Mouse (Mus musculus) lung, embryonic 14.5 days (tissue): ENCODE data around the gene Fxyd4. TPM values are rescaled to one million over a fixed set of nuclear protein-coding genes. Genes with fewer than 3 reads are reported as not detected.

Source experiments
- ATAC-seq: fragments of 200-750 bp; cut with Nextera tagmentation; 2 replicates; pipeline ENCODE4 v1.8.0; 2017; ENCODE audit warnings: mild to moderate bottlenecking, moderate TSS enrichment, moderate library complexity; ENCODE audit not compliant: insufficient read depth
- DNase-seq: peaks from one replicate; pipeline ENCODE4 v3.0.0-alpha.2; 2015
- H3K27ac ChIP-seq: fragments of 300-500 bp; sonication (generic); 2 replicates; pipeline ENCODE4 v1.5.1; 2014; ENCODE audit warnings: low read depth, mild to moderate bottlenecking, moderate library complexity
- H3K27me3 ChIP-seq: fragments of 300-500 bp; sonication (generic); 2 replicates; pipeline ENCODE4 v1.6.1; 2014; ENCODE audit warnings: low read length, control low read depth; ENCODE audit not compliant: insufficient read depth
- H3K36me3 ChIP-seq: fragments of 300-500 bp; sonication (generic); 2 replicates; pipeline ENCODE4 v1.6.1; 2014; ENCODE audit warnings: control low read depth; ENCODE audit not compliant: insufficient read depth
- H3K4me1 ChIP-seq: fragments of 300-500 bp; sonication (generic); 2 replicates; pipeline ENCODE4 v1.6.1; 2014; ENCODE audit warnings: antibody characterized with exemption, control low read depth; ENCODE audit not compliant: insufficient read depth
- H3K4me2 ChIP-seq: fragments of 300-500 bp; sonication (generic); 2 replicates; pipeline ENCODE4 v1.6.1; 2014; ENCODE audit warnings: mild to moderate bottlenecking
- H3K4me3 ChIP-seq: fragments of 300-500 bp; sonication (generic); 2 replicates; pipeline ENCODE4 v1.5.1; 2014; ENCODE audit warnings: low read depth, low read length
- H3K9ac ChIP-seq: fragments of 300-500 bp; sonication (generic); 2 replicates; pipeline ENCODE4 v1.6.1; 2014
- H3K9me3 ChIP-seq: fragments of 300-500 bp; sonication (generic); 2 replicates; pipeline ENCODE4 v1.6.1; 2016; ENCODE audit warnings: low read depth, low read length, control low read depth
- CTCF ChIP-seq: IDR thresholded peaks from 2 replicates; pipeline ENCODE4 v1.5.1; 2016; ENCODE audit warnings: antibody characterized with exemption, low read depth
- WGBS: fragments of 180-500 bp; shearing (Covaris S2); extraction: QIAGEN DNeasy Blood & Tissue Kit; methylation state at CpG from one replicate; pipeline ENCODE4 v1.1.7; 2014; 5-methylcytosine and 5-hydroxymethylcytosine counted together
- polyA plus RNA-seq: library from polyadenylated mRNA; unstranded; fragments of >200 nt; fragmentation: Nextera tagmentation; extraction: Ambion mirVana; gene quantifications from 2 replicates; pipeline ENCODE4 v1.2.1, GENCODE M21; 2014

Gene Fxyd4
- polyA plus RNA-seq, 1 experiment from 2014 or later, result 3.9 TPM

GRCm38 (mm10) chr6:117902556-117902955, 34.9 kb downstream of the Fxyd4 start:
- Histone ChIP-seq H3K4me3 (no peak overlapping the region), H3K9me3 (no peaks in the 10 kb centered on the region), H3K27ac (no peak overlapping the region), H3K36me3 (no peaks in the 10 kb centered on the region), H3K27me3 (no peaks in the 10 kb centered on the region), H3K4me2 (no peak overlapping the region), H3K4me1 (no peaks in the 10 kb centered on the region), H3K9ac (no peak overlapping the region)
- ATAC-seq, result no peak
- DNase-seq, result no peak
- WGBS, result 76% methylated on average over 4 of the region's 4 CpGs
- TF ChIP-seq CTCF, result no peak

- no peak for DNase-seq
- Histone ChIP-seq H3K9ac (no peak overlapping the region), H3K27ac (no peak overlapping the region), H3K4me3 (no peak overlapping the region), H3K36me3 (no peaks in the 10 kb centered on the region), H3K4me1 (no peaks in the 10 kb centered on the region), H3K27me3 (no peaks in the 10 kb centered on the region), H3K4me2 (no peak overlapping the region), H3K9me3 (no peaks in the 10 kb centered on the region)
- 61% methylated on average over 9 of the region's 9 CpGs for WGBS
- no peak for ATAC-seq
- TF ChIP-seq CTCF, result no peak
Measured at GRCm38 (mm10) chr6:117901510-117902402, 35.7 kb downstream of the Fxyd4 start.

GRCm38 (mm10) chr6:117900126-117901080, 37.1 kb downstream of the Fxyd4 start, which contains the start of gene Hnrnpf:
Hnrnpf (plus strand) TSS chr6:117900324.
- no peak for TF ChIP-seq CTCF
- H3K27me3 ChIP-seq, result no peaks in the 10 kb centered on the region
- no peak within 1 kb of the TSS for H3K27ac ChIP-seq
- 73% methylated on average over 17 of the region's 17 CpGs for WGBS
- ATAC-seq (no peak), DNase-seq (no peak)
- H3K9me3 ChIP-seq, result no peaks in the 10 kb centered on the region
- no peaks in the 10 kb centered on the region for H3K4me1 ChIP-seq
- H3K36me3 ChIP-seq, result no peaks in the 10 kb centered on the region
- no peak within 1 kb of the TSS for H3K4me2 ChIP-seq
- H3K9ac ChIP-seq, result no peak within 1 kb of the TSS
- H3K4me3 ChIP-seq, result no peak within 1 kb of the TSS

- DNase-seq (no peak), ATAC-seq (no peak)
- H3K4me3 ChIP-seq, result no peak overlapping the region
- H3K9ac ChIP-seq, result no peak overlapping the region
- no peak overlapping the region for H3K4me2 ChIP-seq
- H3K9me3 ChIP-seq, result no peaks in the 10 kb centered on the region
- TF ChIP-seq CTCF, result no peak
- H3K27ac ChIP-seq, result no peak overlapping the region
- 62% methylated on average over 5 of the region's 5 CpGs for WGBS
- H3K36me3 ChIP-seq, result no peaks in the 10 kb centered on the region
- H3K4me1 ChIP-seq, result no peaks in the 10 kb centered on the region
- no peaks in the 10 kb centered on the region for H3K27me3 ChIP-seq
Measured at GRCm38 (mm10) chr6:117897800-117898199, 39.7 kb downstream of the Fxyd4 start.

GRCm38 (mm10) chr6:117893435-117893834, 44.1 kb downstream of the Fxyd4 start:
- Histone ChIP-seq H3K27ac (no peak overlapping the region), H3K36me3 (no peaks in the 10 kb centered on the region), H3K27me3 (no peaks in the 10 kb centered on the region), H3K4me1 (no peaks in the 10 kb centered on the region), H3K9ac (no peak overlapping the region), H3K4me2 (no peak overlapping the region), H3K4me3 (no peak overlapping the region), H3K9me3 (no peaks in the 10 kb centered on the region)
- WGBS, result 86% methylated on average over 2 of the region's 2 CpGs
- no peak for TF ChIP-seq CTCF
- ATAC-seq, result no peak
- no peak for DNase-seq

- ATAC-seq, result no peak
- DNase-seq, result no peak
- no peaks in the 10 kb centered on the region for H3K9me3 ChIP-seq
- H3K27ac ChIP-seq, result no peak overlapping the region
- H3K9ac ChIP-seq, result no peak overlapping the region
- H3K4me2 ChIP-seq, result no peak overlapping the region
- 61% methylated on average over 3 of the region's 3 CpGs for WGBS
- H3K36me3 ChIP-seq, result no peaks in the 10 kb centered on the region
- H3K27me3 ChIP-seq, result no peaks in the 10 kb centered on the region
- no peak overlapping the region for H3K4me3 ChIP-seq
- TF ChIP-seq CTCF, result no peak
- no peaks in the 10 kb centered on the region for H3K4me1 ChIP-seq
Measured at GRCm38 (mm10) chr6:117892386-117892785, 45.1 kb downstream of the Fxyd4 start.
